Mouse (Mus musculus): ENCODE measurements around the gene Rab37.

Rab37 gene

GRCm38 (mm10) chr11:115169430-115169829 lies 78.2 kb downstream of the Rab37 start:
- Histone ChIP-seq H3K9me3 (ENCODE audit: low read length) (no peaks in the 10 kb centered on the region), H3K4me3 (replicated peaks; ENCODE audit: low read length) (no peak overlapping the region), H3K36me3 (ENCODE audit: insufficient read depth, low read length) (peaks cover 49% of the 10 kb centered on the region), H3K27me3 (ENCODE audit: insufficient read depth, low read length) (peaks cover 16% of the 10 kb centered on the region), H3K4me1 (replicated peaks; ENCODE audit: low read depth, low read length) (peaks cover 77% of the 10 kb centered on the region)
- TF ChIP-seq POU5F1 (IDR thresholded peaks at IDR 0.05; ENCODE audit: borderline replicate concordance, low read length) (no peak), CTCF (conservative IDR thresholded peaks at IDR 0.05; ENCODE audit: low read length) (no peak), NANOG (IDR thresholded peaks at IDR 0.05; ENCODE audit: borderline replicate concordance, low read length) (no peak)

GRCm38 (mm10) chr11:115171125-115171524 lies 79.9 kb downstream of the Rab37 start:
- H3K4me3 ChIP-seq (replicated peaks; ENCODE audit: low read length): no peak overlapping the region
- 0 out of 2 replicates have a peak, but pooled peaks cover 1% of the 10 kb centered on the region for H3K27me3 ChIP-seq (ENCODE audit: insufficient read depth, low read length)
- TF ChIP-seq NANOG (IDR thresholded peaks at IDR 0.05; ENCODE audit: borderline replicate concordance, low read length) (no peak), CTCF (conservative IDR thresholded peaks at IDR 0.05; ENCODE audit: low read length) (no peak), POU5F1 (IDR thresholded peaks at IDR 0.05; ENCODE audit: borderline replicate concordance, low read length) (no peak)
- H3K9me3 ChIP-seq (ENCODE audit: low read length): no peaks in the 10 kb centered on the region
- peaks cover 78% of the 10 kb centered on the region for H3K4me1 ChIP-seq (replicated peaks; ENCODE audit: low read depth, low read length)
- H3K36me3 ChIP-seq (ENCODE audit: insufficient read depth, low read length): peaks cover 46% of the 10 kb centered on the region

GRCm38 (mm10) chr11:115172825-115173287 lies 81.6 kb downstream of the Rab37 start:
- Histone ChIP-seq H3K4me3 (replicated peaks; ENCODE audit: low read length) (peak overlapping the region; percentile 45; the same call in 1 of the 2 replicates), H3K4me1 (replicated peaks; ENCODE audit: low read depth, low read length) (peaks cover 84% of the 10 kb centered on the region), H3K36me3 (ENCODE audit: insufficient read depth, low read length) (peaks cover 47% of the 10 kb centered on the region), H3K9me3 (ENCODE audit: low read length) (no peaks in the 10 kb centered on the region), H3K27me3 (ENCODE audit: insufficient read depth, low read length) (no peaks in the 10 kb centered on the region)
- TF ChIP-seq NANOG (IDR thresholded peaks at IDR 0.05; ENCODE audit: borderline replicate concordance, low read length): no peak
- no peak for TF ChIP-seq POU5F1 (IDR thresholded peaks at IDR 0.05; ENCODE audit: borderline replicate concordance, low read length)
- no peak for TF ChIP-seq CTCF (conservative IDR thresholded peaks at IDR 0.05; ENCODE audit: low read length)

- H3K36me3 ChIP-seq (ENCODE audit: insufficient read depth, low read length): peaks cover 48% of the 10 kb centered on the region
These were observed 82.5 kb downstream of the Rab37 start for GRCm38 (mm10) chr11:115173549-115174339.

GRCm38 (mm10) chr11:115176399-115177190 lies 85.4 kb downstream of the Rab37 start:
- H3K36me3 ChIP-seq (ENCODE audit: insufficient read depth, low read length): peaks cover 60% of the 10 kb centered on the region
- no peaks in the 10 kb centered on the region for H3K27me3 ChIP-seq (ENCODE audit: insufficient read depth, low read length)
- TF ChIP-seq NANOG (IDR thresholded peaks at IDR 0.05; ENCODE audit: borderline replicate concordance, low read length) (no peak), CTCF (conservative IDR thresholded peaks at IDR 0.05; ENCODE audit: low read length) (no peak), POU5F1 (IDR thresholded peaks at IDR 0.05; ENCODE audit: borderline replicate concordance, low read length) (no peak)
- no peak overlapping the region; the same call in 1 of the 2 replicates for H3K4me3 ChIP-seq (replicated peaks; ENCODE audit: low read length)
- H3K9me3 ChIP-seq (ENCODE audit: low read length): no peaks in the 10 kb centered on the region
- H3K4me1 ChIP-seq (replicated peaks; ENCODE audit: low read depth, low read length): peaks cover 75% of the 10 kb centered on the region

More at GRCm38 (mm10) chr11:115173549-115174339, 82.5 kb downstream of the Rab37 start:
- H3K4me3 ChIP-seq (replicated peaks; ENCODE audit: low read length): peak overlapping the region; percentile 59
- no peaks in the 10 kb centered on the region for H3K9me3 ChIP-seq (ENCODE audit: low read length)
- H3K27me3 ChIP-seq (ENCODE audit: insufficient read depth, low read length): no peaks in the 10 kb centered on the region
- H3K4me1 ChIP-seq (replicated peaks; ENCODE audit: low read depth, low read length): peaks cover 83% of the 10 kb centered on the region
- TF ChIP-seq POU5F1 (IDR thresholded peaks at IDR 0.05; ENCODE audit: borderline replicate concordance, low read length) (no peak), CTCF (conservative IDR thresholded peaks at IDR 0.05; ENCODE audit: low read length) (no peak), NANOG (IDR thresholded peaks at IDR 0.05; ENCODE audit: borderline replicate concordance, low read length) (no peak)

- Histone ChIP-seq H3K27me3 (ENCODE audit: insufficient read depth, low read length) (no peaks in the 10 kb centered on the region), H3K36me3 (ENCODE audit: insufficient read depth, low read length) (peaks cover 65% of the 10 kb centered on the region), H3K9me3 (ENCODE audit: low read length) (no peaks in the 10 kb centered on the region), H3K4me1 (replicated peaks; ENCODE audit: low read depth, low read length) (peaks cover 73% of the 10 kb centered on the region), H3K4me3 (replicated peaks; ENCODE audit: low read length) (no peak overlapping the region)
- TF ChIP-seq NANOG (IDR thresholded peaks at IDR 0.05; ENCODE audit: borderline replicate concordance, low read length): no peak
- TF ChIP-seq CTCF (conservative IDR thresholded peaks at IDR 0.05; ENCODE audit: low read length): no peak
- no peak for TF ChIP-seq POU5F1 (IDR thresholded peaks at IDR 0.05; ENCODE audit: borderline replicate concordance, low read length)
These were observed 86.4 kb downstream of the Rab37 start for GRCm38 (mm10) chr11:115177559-115178195.

GRCm38 (mm10) chr11:115178766-115179165 lies 87.5 kb downstream of the Rab37 start:
- Histone ChIP-seq H3K27me3 (ENCODE audit: insufficient read depth, low read length) (no peaks in the 10 kb centered on the region), H3K4me3 (replicated peaks; ENCODE audit: low read length) (no peak overlapping the region), H3K4me1 (replicated peaks; ENCODE audit: low read depth, low read length) (peaks cover 64% of the 10 kb centered on the region), H3K36me3 (ENCODE audit: insufficient read depth, low read length) (peaks cover 75% of the 10 kb centered on the region), H3K9me3 (ENCODE audit: low read length) (no peaks in the 10 kb centered on the region)
- TF ChIP-seq NANOG (IDR thresholded peaks at IDR 0.05; ENCODE audit: borderline replicate concordance, low read length) (no peak), CTCF (conservative IDR thresholded peaks at IDR 0.05; ENCODE audit: low read length) (no peak), POU5F1 (IDR thresholded peaks at IDR 0.05; ENCODE audit: borderline replicate concordance, low read length) (no peak)

GRCm38 (mm10) chr11:115179191-115179590 lies 88.0 kb downstream of the Rab37 start:
- peaks cover 60% of the 10 kb centered on the region for H3K4me1 ChIP-seq (replicated peaks; ENCODE audit: low read depth, low read length)

More at GRCm38 (mm10) chr11:115179191-115179590, 88.0 kb downstream of the Rab37 start:
- H3K4me3 ChIP-seq (replicated peaks; ENCODE audit: low read length): no peak overlapping the region
- H3K27me3 ChIP-seq (ENCODE audit: insufficient read depth, low read length): no peaks in the 10 kb centered on the region
- no peaks in the 10 kb centered on the region for H3K9me3 ChIP-seq (ENCODE audit: low read length)
- TF ChIP-seq NANOG (IDR thresholded peaks at IDR 0.05; ENCODE audit: borderline replicate concordance, low read length) (no peak), POU5F1 (IDR thresholded peaks at IDR 0.05; ENCODE audit: borderline replicate concordance, low read length) (no peak), CTCF (conservative IDR thresholded peaks at IDR 0.05; ENCODE audit: low read length) (no peak)
- peaks cover 76% of the 10 kb centered on the region for H3K36me3 ChIP-seq (ENCODE audit: insufficient read depth, low read length)

Measured in E14TG2a.4 (cell line).